Mouse (Mus musculus) heart, postnatal 0 days (tissue): Measurements from ENCODE around the gene Bcl2l11. TPM values are rescaled to one million over a fixed set of nuclear protein-coding genes. Genes with fewer than 3 reads are reported as not detected.
A peak's percentile ranks its signal among the peaks of the same experiment; 100 is the strongest.

Experiments
- ATAC-seq: fragments of 200-750 bp; cut with Nextera tagmentation; 2 replicates; pipeline ENCODE4 v1.8.0; 2017; ENCODE audit warnings: low read depth, moderate number of reproducible peaks, moderate library complexity; ENCODE audit not compliant: insufficient read depth
- DNase-seq: peaks from one replicate; pipeline ENCODE4 v3.0.0-alpha.2; 2016; ENCODE audit warnings: low spot score
- H3K27ac ChIP-seq: fragments of 300-500 bp; sonication (generic); 2 replicates; pipeline ENCODE4 v1.5.1; 2014; ENCODE audit warnings: low read depth, mild to moderate bottlenecking
- H3K27me3 ChIP-seq: fragments of 300-500 bp; sonication (generic); 2 replicates; pipeline ENCODE4 v1.6.1; 2014; ENCODE audit warnings: low read length, mixed read lengths; ENCODE audit not compliant: control insufficient read depth, insufficient read depth
- H3K36me3 ChIP-seq: fragments of 300-500 bp; sonication (generic); replicated peaks from 2 replicates; pipeline ENCODE4 v1.6.1; 2014; ENCODE audit warnings: low read length, mixed read lengths; ENCODE audit not compliant: control insufficient read depth, insufficient read depth
- H3K4me1 ChIP-seq: fragments of 300-500 bp; sonication (generic); 2 replicates; pipeline ENCODE4 v1.6.1; 2014; ENCODE audit warnings: antibody characterized with exemption; ENCODE audit not compliant: control insufficient read depth, insufficient read depth
- H3K4me2 ChIP-seq: fragments of 300-500 bp; sonication (generic); 2 replicates; pipeline ENCODE4 v1.6.1; 2014; ENCODE audit warnings: low read depth, mild to moderate bottlenecking, low read length, moderate library complexity
- H3K4me3 ChIP-seq: fragments of 300-500 bp; sonication (generic); 2 replicates; pipeline ENCODE4 v1.5.1; 2014; ENCODE audit warnings: low read depth, low read length
- H3K9ac ChIP-seq: fragments of 300-500 bp; sonication (generic); replicated peaks from 2 replicates; pipeline ENCODE4 v1.6.1; 2014; ENCODE audit warnings: low read depth, low read length, mixed read lengths
- H3K9me3 ChIP-seq: fragments of 300-500 bp; sonication (generic); replicated peaks from 2 replicates; pipeline ENCODE4 v1.6.1; 2016; ENCODE audit warnings: low read length; ENCODE audit not compliant: control insufficient read depth
- CTCF ChIP-seq: IDR thresholded peaks from 2 replicates; pipeline ENCODE4 v1.5.1; 2016; ENCODE audit warnings: antibody characterized with exemption, control low read depth, low read depth
- EP300 ChIP-seq: IDR thresholded peaks from 2 replicates; pipeline ENCODE4 v1.6.1; 2016; ENCODE audit warnings: antibody characterized with exemption, low read depth
- WGBS: fragments of 180-500 bp; shearing (Covaris S2); extraction: QIAGEN DNeasy Blood & Tissue Kit; methylation state at CpG from one replicate; pipeline ENCODE4 v1.1.7; 2014; 5-methylcytosine and 5-hydroxymethylcytosine counted together
- polyA plus RNA-seq: library from polyadenylated mRNA; unstranded; fragments of >200 nt; fragmentation: Nextera tagmentation; extraction: Ambion mirVana; gene quantifications from 2 replicates; pipeline ENCODE4 v1.2.1, GENCODE M21; 2015
- total RNA-seq: library from RNA; depleted of rRNA; stranded (reverse); fragments of >200 nt; gene quantifications from 2 replicates; pipeline ENCODE4 v1.2.3, GENCODE M21; 2014; ENCODE audit warnings: low replicate concordance

Bcl2l11 gene
- total and polyA plus RNA-seq, 2 experiments from 2014 or later = 18.2 to 26.1 TPM

DNA sequence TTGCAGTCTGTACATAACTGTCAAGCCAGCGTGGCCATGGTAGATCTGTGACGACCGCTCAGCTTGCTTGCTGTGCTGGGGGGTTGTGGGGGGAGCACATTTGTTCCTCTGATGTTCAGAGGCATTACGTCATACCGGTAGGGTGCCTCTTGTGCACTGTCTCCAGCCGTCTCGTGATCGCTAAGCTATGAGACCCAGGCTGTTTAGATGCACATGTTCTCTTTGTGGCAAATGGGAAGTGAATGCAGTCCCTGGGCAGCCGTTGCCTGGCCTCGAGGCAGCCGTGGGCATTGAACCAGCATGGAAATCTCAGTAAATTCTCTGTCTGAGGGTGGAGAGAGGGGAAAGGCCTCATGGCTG, 27.7 kb downstream of the Bcl2l11 start:
- 0 out of 2 replicates have a peak overlapping the region, but pooled peaks have one; percentile 8 for H3K4me2 ChIP-seq
- H3K27me3 ChIP-seq = no peaks in the 10 kb centered on the region
- no peak overlapping the region for H3K4me3 ChIP-seq
- H3K9ac ChIP-seq = no peak overlapping the region; the same call in 1 of the 2 replicates
- WGBS = 33% methylated on average over 11 of the region's 11 CpGs
- H3K9me3 ChIP-seq = no peaks in the 10 kb centered on the region
- peak; percentile 50 for ATAC-seq
- H3K36me3 ChIP-seq = peaks cover 44% of the 10 kb centered on the region
- H3K27ac ChIP-seq = peak overlapping the region; percentile 74
- TF ChIP-seq EP300 (no peak), CTCF (no peak)
- H3K4me1 ChIP-seq = peaks cover 49% of the 10 kb centered on the region
- no peak for DNase-seq

- no peak for ATAC-seq
- no peak overlapping the region for H3K4me2 ChIP-seq
- peaks cover 36% of the 10 kb centered on the region for H3K36me3 ChIP-seq
- H3K4me1 ChIP-seq = peaks cover 60% of the 10 kb centered on the region
- no peaks in the 10 kb centered on the region for H3K27me3 ChIP-seq
- H3K4me3 ChIP-seq = no peak overlapping the region
- H3K27ac ChIP-seq = no peak overlapping the region
- WGBS = 75% methylated on average over 13 of the region's 13 CpGs
- DNase-seq = peak; percentile 26
- no peak for TF ChIP-seq EP300
- no peak for TF ChIP-seq CTCF
- H3K9me3 ChIP-seq = no peaks in the 10 kb centered on the region
- no peak overlapping the region for H3K9ac ChIP-seq
These were observed 29.7 kb downstream of the Bcl2l11 start for GRCm38 (mm10) chr2:128155412-128156066.

- no peaks in the 10 kb centered on the region for H3K27me3 ChIP-seq
- peaks cover 60% of the 10 kb centered on the region for H3K4me1 ChIP-seq
- no peak for DNase-seq
- WGBS = 63% methylated on average over 5 of the region's 5 CpGs
- no peak overlapping the region for H3K4me3 ChIP-seq
- ATAC-seq = no peak
- no peak overlapping the region for H3K4me2 ChIP-seq
- no peak for TF ChIP-seq CTCF
- no peak for TF ChIP-seq EP300
- peaks cover 31% of the 10 kb centered on the region for H3K36me3 ChIP-seq
- no peaks in the 10 kb centered on the region for H3K9me3 ChIP-seq
- peak overlapping the region; percentile 14; the same call in 1 of the 2 replicates for H3K27ac ChIP-seq
- H3K9ac ChIP-seq = no peak overlapping the region
These were observed 30.2 kb downstream of the Bcl2l11 start for GRCm38 (mm10) chr2:128156067-128156462.

GRCm38 (mm10) chr2:128156557-128157412, 30.9 kb downstream of the Bcl2l11 start:
- H3K36me3 ChIP-seq = peaks cover 24% of the 10 kb centered on the region
- no peak for TF ChIP-seq EP300
- no peak for TF ChIP-seq CTCF
- H3K9ac ChIP-seq = no peak overlapping the region
- no peak overlapping the region for H3K4me3 ChIP-seq
- DNase-seq (no peak), ATAC-seq (no peak; the same call in 1 of the 2 replicates)
- H3K4me1 ChIP-seq = peaks cover 62% of the 10 kb centered on the region
- H3K4me2 ChIP-seq = no peak overlapping the region
- H3K27me3 ChIP-seq = no peaks in the 10 kb centered on the region
- H3K27ac ChIP-seq = peak overlapping the region; percentile 14; the same call in 1 of the 2 replicates
- whole genome bisulfite sequencing = 57% methylated on average over 12 of the region's 12 CpGs
- H3K9me3 ChIP-seq = no peaks in the 10 kb centered on the region

GRCm38 (mm10) chr2:128158734-128159410, 33.0 kb downstream of the Bcl2l11 start:
- H3K27me3 ChIP-seq = no peaks in the 10 kb centered on the region
- no peak overlapping the region for H3K4me2 ChIP-seq
- ATAC-seq = no peak
- WGBS = 66% methylated on average over 17 of the region's 17 CpGs
- DNase-seq = no peak
- H3K4me3 ChIP-seq = no peak overlapping the region
- TF ChIP-seq EP300 (no peak), CTCF (no peak)
- H3K36me3 ChIP-seq = peaks cover 18% of the 10 kb centered on the region
- H3K9ac ChIP-seq = no peak overlapping the region
- 0 out of 2 replicates have a peak overlapping the region, but pooled peaks have one; percentile 17 for H3K27ac ChIP-seq
- no peaks in the 10 kb centered on the region for H3K9me3 ChIP-seq
- peaks cover 52% of the 10 kb centered on the region for H3K4me1 ChIP-seq
